8 mouse cellular contexts compared by ENCODE assay signal in the genomic region with DNA sequence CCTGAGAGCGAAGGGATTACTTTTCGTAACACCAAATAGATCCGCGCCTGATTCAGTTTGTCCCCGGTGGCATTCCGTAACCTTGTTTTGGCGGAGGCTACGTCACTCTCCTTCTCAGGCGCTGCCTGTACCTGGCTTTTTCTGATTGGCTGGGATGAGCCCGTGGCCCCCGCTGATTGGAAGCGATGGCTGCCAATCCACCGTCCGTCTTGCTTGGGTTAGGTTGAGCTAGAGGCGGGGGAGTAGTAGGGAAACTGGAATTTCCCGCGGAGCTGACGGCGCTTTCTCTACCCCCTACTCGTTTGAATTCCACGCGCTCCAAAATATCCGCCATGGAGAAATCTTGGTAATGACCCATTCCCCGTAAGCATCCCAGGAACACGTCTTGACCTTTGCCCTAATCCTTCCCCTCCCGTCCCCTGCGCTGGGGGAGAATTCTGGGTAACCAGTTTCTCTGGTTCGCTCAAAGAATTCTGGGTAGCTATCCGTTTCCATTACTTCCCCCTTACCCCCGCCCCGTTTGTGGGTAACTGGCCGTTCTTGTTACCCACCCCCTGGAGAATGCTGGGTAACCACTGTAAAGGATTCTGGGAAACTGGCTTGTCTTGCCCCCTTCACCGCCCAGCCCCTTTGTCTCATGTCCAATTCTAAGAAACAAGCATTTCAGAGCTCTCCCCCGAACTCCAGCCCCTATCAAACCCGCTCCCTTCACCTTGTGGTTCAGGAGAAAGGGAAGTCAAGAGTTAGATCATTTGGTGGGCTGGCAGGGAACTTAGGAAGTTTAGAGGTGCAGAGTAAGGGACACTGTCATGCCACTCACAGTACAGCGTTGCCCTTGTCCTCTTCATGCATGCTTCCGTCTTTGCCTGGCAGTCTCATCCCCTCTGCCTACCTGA. TPM values are rescaled to one million over a fixed set of nuclear protein-coding genes. Genes with fewer than 3 reads are reported as not detected.
A peak's percentile ranks its signal among the peaks of the same experiment; 100 is the strongest.
DNase-seq lines count a peak whose midpoint lies in the region; ATAC-seq lines count a peak whose summit lies in the region.

Gene Pan2 (plus strand): TSS at position 210 of the 896 bp plus-strand sequence.

- peaks cover 20% of the 10 kb centered on the region for H3K36me3 ChIP-seq in intestine, embryonic 14.5 days (ENCODE audit: control insufficient read depth, insufficient read depth, low read length)

- ATAC-seq in intestine, embryonic 14.5 days (replicated peaks; ENCODE audit: low FRiP score, low TSS enrichment, low read depth) = peak; percentile 99

- H3K4me2 ChIP-seq in intestine, embryonic 14.5 days (ENCODE audit: low read length) = peak within 1 kb of the TSS; percentile 86

- peak; percentile 99 to 100 for DNase-seq in adrenal gland, adult 18-20 months (ENCODE audit: low spot score in 2 of 2)
- peak; percentile 98 for DNase-seq in embryo, embryonic 11 days
- peak; percentile 100 for DNase-seq in gastrocnemius, postnatal 25 days
- peak; percentile 100 for DNase-seq in intestine, embryonic 14.5 days (ENCODE audit: low spot score)
- DNase-seq in left cerebral cortex, postnatal 14 days (ENCODE audit: low spot score in 2 of 2) = peak; percentile 100
- peak; percentile 100 for DNase-seq in mesoderm, embryonic 11.5 days (ENCODE audit: low read depth, low spot score)
- peak; percentile 100 for DNase-seq in right cerebral cortex, postnatal 36 days (ENCODE audit: low spot score in 2 of 2)
- peak; percentile 100 for DNase-seq in yolk sac, embryonic 10.5 days (ENCODE audit: low spot score)

- H3K9ac ChIP-seq in intestine, embryonic 14.5 days (ENCODE audit: low read length) = peak within 1 kb of the TSS; percentile 91

- peak within 1 kb of the TSS; percentile 85 for H3K27ac ChIP-seq in intestine, embryonic 14.5 days (ENCODE audit: low read depth)

- 2% methylated on average over 37 of the region's 37 CpGs for WGBS in intestine, embryonic 14.5 days

- no peaks in the 10 kb centered on the region for H3K27me3 ChIP-seq in intestine, embryonic 14.5 days (replicated peaks; ENCODE audit: control insufficient read depth, insufficient read depth, low read length)

- peaks cover 13% of the 10 kb centered on the region for H3K4me1 ChIP-seq in intestine, embryonic 14.5 days (replicated peaks; ENCODE audit: control insufficient read depth, insufficient read depth, low read length)

- no peaks in the 10 kb centered on the region for H3K9me3 ChIP-seq in intestine, embryonic 14.5 days (ENCODE audit: control insufficient read depth, low read length)

- H3K4me3 ChIP-seq in intestine, embryonic 14.5 days (ENCODE audit: low read depth, low read length) = peak within 1 kb of the TSS; percentile 63

- intact Hi-C loops in left cerebral cortex, postnatal 14 days (cut with DNase I) = no loop called here

RNA-seq across cellular contexts. Expression of gene Pan2, which starts in this region (rescaled TPM):
- 10 to 100 TPM; 14.5 to 19.1 TPM for total RNA-seq in adrenal gland, adult 18-20 months (2021)
- 1 to 10 TPM; 5.1 to 5.4 TPM for total RNA-seq in gastrocnemius, postnatal 25 days (2021)
- 32.7 and 35.0 TPM in 2 replicates for polyA plus RNA-seq in intestine, embryonic 14.5 days (2014; fragmentation: Nextera tagmentation; extraction: Ambion mirVana)
- 10 to 100 TPM; 13.3 to 13.4 TPM for total RNA-seq in left cerebral cortex, postnatal 14 days (2021)

Comparison
In these comparisons a context has a peak if more than half of its experiments do, and no peak if none do; other contexts are left out.
1. Peak in every context shown above with its lines: DNase-seq, ATAC-seq, H3K4me3 ChIP-seq and H3K27ac ChIP-seq.